Comparison of ENCODE assay signal across 9 mouse cellular contexts in genomic region chr19:26014620-26015180, GRCm38 (mm10).
A peak's percentile ranks its signal among the peaks of the same experiment; 100 is the strongest.
DNase-seq lines count a peak whose midpoint lies in the region; ATAC-seq lines count a peak whose summit lies in the region.
"Had no signal": no experiment of that assay in that cellular context is flagged by ENCODE, and none has a peak within 500 bp of the region (broad histone marks: within the 10 kb centered on the region; RNA-seq: fewer than 3 reads in every experiment).

No protein-coding gene starts in this region.

- peak; percentile 86 for ATAC-seq in forebrain, embryonic 13.5 days

- no peak overlapping the region for H3K4me3 ChIP-seq in forebrain, embryonic 13.5 days
- no peak overlapping the region for H3K4me3 ChIP-seq in forebrain, embryonic 10.5 days
- H3K4me3 ChIP-seq: megakaryocyte, embryonic 14.5 days had no signal

- no peaks in the 10 kb centered on the region for H3K9me3 ChIP-seq in forebrain, embryonic 13.5 days (replicated peaks)
- no peaks in the 10 kb centered on the region for H3K9me3 ChIP-seq in forebrain, embryonic 10.5 days

- intact Hi-C loops in heart, postnatal 25 days (cut with DNase I) = no loop called here

- no peak for DNase-seq in forebrain, embryonic 10.5 days (ENCODE audit: extremely low spot score, low spot score)
- peak; percentile 5 for DNase-seq in ovary, postnatal 14 days (ENCODE audit: low spot score)
- DNase-seq in ovary, adult 18-20 months (ENCODE audit: low spot score) = no peak
- DNase-seq in layer of hippocampus, postnatal 14 days (ENCODE audit: low spot score in 2 of 2) = peak; percentile 16 to 19
- peak; percentile 43 for DNase-seq in right cerebral cortex, postnatal 14 days
- no peak for DNase-seq in heart, postnatal 25 days (ENCODE audit: low spot score)
- DNase-seq in MN1 (ENCODE audit: low spot score) = no peak

- H3K4me2 ChIP-seq in forebrain, embryonic 13.5 days = no peak overlapping the region

- H3K4me1 ChIP-seq in forebrain, embryonic 13.5 days = peaks cover 13% of the 10 kb centered on the region; the same call in 1 of the 2 replicates
- 0 out of 2 replicates have a peak, but pooled peaks cover 4% of the 10 kb centered on the region for H3K4me1 ChIP-seq in forebrain, embryonic 10.5 days
- H3K4me1 ChIP-seq: megakaryocyte, embryonic 14.5 days had no signal

- WGBS in forebrain, embryonic 13.5 days = 37% methylated on average over 8 of the region's 8 CpGs
- 61% methylated on average over 8 of the region's 8 CpGs for WGBS in forebrain, embryonic 10.5 days

- H3K27me3 ChIP-seq in forebrain, embryonic 13.5 days = no peaks in the 10 kb centered on the region
- H3K27me3 ChIP-seq in forebrain, embryonic 10.5 days (ENCODE audit: poor library complexity, severe bottlenecking) = no peaks in the 10 kb centered on the region
- H3K27me3 ChIP-seq: megakaryocyte, embryonic 14.5 days had no signal

- no peak overlapping the region for H3K27ac ChIP-seq in forebrain, embryonic 13.5 days
- no peak overlapping the region for H3K27ac ChIP-seq in forebrain, embryonic 10.5 days

- no peak overlapping the region for H3K9ac ChIP-seq in forebrain, embryonic 13.5 days

- no peaks in the 10 kb centered on the region for H3K36me3 ChIP-seq in forebrain, embryonic 13.5 days (ENCODE audit: poor library complexity, severe bottlenecking)
- no peaks in the 10 kb centered on the region for H3K36me3 ChIP-seq in forebrain, embryonic 10.5 days (replicated peaks)

Comparison
In these comparisons a context has a peak if more than half of its experiments do, and no peak if none do; other contexts are left out.
1. DNase-seq: peak in ovary, postnatal 14 days (single experiment), layer of hippocampus, postnatal 14 days (2 of 2) and right cerebral cortex, postnatal 14 days (single experiment); none in forebrain, embryonic 10.5 days (single experiment), ovary, adult 18-20 months (single experiment), heart, postnatal 25 days (single experiment) and MN1 (single experiment).